Mouse (Mus musculus): ENCODE results near the gene Klhl1.

DNA sequence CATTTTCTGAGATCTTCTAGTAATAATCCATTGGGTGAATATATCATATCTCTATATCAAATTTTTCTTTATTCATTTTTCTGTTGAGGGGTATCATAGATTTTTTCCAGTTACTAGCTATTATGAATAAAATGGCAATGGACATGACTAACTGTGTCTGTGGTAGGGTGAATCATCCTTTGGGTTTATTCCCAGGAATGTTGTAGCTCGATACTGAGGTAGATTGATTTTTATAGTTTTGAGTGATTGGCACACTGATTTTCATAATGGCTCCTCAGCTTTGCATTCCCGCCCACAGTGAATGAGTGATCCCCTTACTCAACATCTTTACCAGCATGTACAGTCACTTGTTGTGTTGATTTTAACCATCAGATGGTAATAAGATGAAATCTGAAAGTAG lies 19.0 kb downstream of the Klhl1 start:
- TF ChIP-seq CTCF (conservative IDR thresholded peaks at IDR 0.05; ENCODE audit: low read length) (no peak), POU5F1 (IDR thresholded peaks at IDR 0.05; ENCODE audit: borderline replicate concordance, low read length) (no peak)

All from E14TG2a.4 (cell line).